Mouse (Mus musculus): ENCODE measurements around the gene Chl1.

- TF ChIP-seq CTCF (IDR thresholded peaks at IDR 0.05; ENCODE audit: low read depth) (no peak), EP300 (optimal IDR thresholded peaks at IDR 0.05) (no peak)
Measured at GRCm38 (mm10) chr6:103699482-103699881, 189.1 kb downstream of the Chl1 start.
